Mouse (Mus musculus) neural tube, embryonic 11.5 days (tissue): ENCODE measurements around the gene Capn2. TPM values are rescaled to one million over a fixed set of nuclear protein-coding genes. Genes with fewer than 3 reads are reported as not detected.

Source experiments
- ATAC-seq: fragments of 200-750 bp; cut with Nextera tagmentation; 2 replicates; pipeline ENCODE4 v1.8.0; 2017; ENCODE audit warnings: moderate number of reproducible peaks, mild to moderate bottlenecking, moderate TSS enrichment, moderate library complexity; ENCODE audit not compliant: insufficient read depth, low FRiP score, low TSS enrichment
- DNase-seq: peaks from one replicate; pipeline ENCODE4 v3.0.0-alpha.2; 2015; ENCODE audit warnings: low spot score
- H3K27ac ChIP-seq: fragments of 300-500 bp; sonication (generic); 2 replicates; pipeline ENCODE4 v1.5.1; 2014; ENCODE audit warnings: low read depth, mild to moderate bottlenecking, low read length
- H3K27me3 ChIP-seq: fragments of 300-500 bp; sonication (generic); 2 replicates; pipeline ENCODE4 v1.6.1; 2014; ENCODE audit warnings: mild to moderate bottlenecking, low read length, mixed read lengths; ENCODE audit not compliant: control insufficient read depth, insufficient read depth
- H3K36me3 ChIP-seq: fragments of 300-500 bp; sonication (generic); 2 replicates; pipeline ENCODE4 v1.6.1; 2014; ENCODE audit warnings: mild to moderate bottlenecking, low read length, moderate library complexity, mixed read lengths; ENCODE audit not compliant: control insufficient read depth, insufficient read depth
- H3K4me1 ChIP-seq: fragments of 300-500 bp; sonication (generic); 2 replicates; pipeline ENCODE4 v1.6.1; 2014; ENCODE audit warnings: low read length, mixed read lengths; ENCODE audit not compliant: control insufficient read depth, insufficient read depth
- H3K4me2 ChIP-seq: fragments of 300-500 bp; sonication (generic); 2 replicates; pipeline ENCODE4 v1.6.1; 2014; ENCODE audit warnings: low read depth, mild to moderate bottlenecking, moderate library complexity
- H3K4me3 ChIP-seq: fragments of 300-500 bp; sonication (generic); 2 replicates; pipeline ENCODE4 v1.5.1; 2014; ENCODE audit warnings: low read depth, low read length
- H3K9ac ChIP-seq: fragments of 300-500 bp; sonication (generic); 2 replicates; pipeline ENCODE4 v1.6.1; 2014; ENCODE audit warnings: mild to moderate bottlenecking, low read length
- H3K9me3 ChIP-seq: fragments of 300-500 bp; sonication (generic); 2 replicates; pipeline ENCODE4 v1.6.1; 2016; ENCODE audit warnings: low read length; ENCODE audit not compliant: control insufficient read depth
- WGBS: fragments of 180-500 bp; shearing (Covaris S2); extraction: QIAGEN DNeasy Blood & Tissue Kit; methylation state at CpG from one replicate; pipeline ENCODE4 v1.1.7; 2014; 5-methylcytosine and 5-hydroxymethylcytosine counted together
- polyA plus RNA-seq: library from polyadenylated mRNA; unstranded; fragments of >200 nt; fragmentation: Nextera tagmentation; extraction: Ambion mirVana; gene quantifications from 2 replicates; pipeline ENCODE4 v1.2.1, GENCODE M21; 2014

The Capn2 gene
- polyA plus RNA-seq, 1 experiment from 2014 or later: 90.8 TPM

DNA sequence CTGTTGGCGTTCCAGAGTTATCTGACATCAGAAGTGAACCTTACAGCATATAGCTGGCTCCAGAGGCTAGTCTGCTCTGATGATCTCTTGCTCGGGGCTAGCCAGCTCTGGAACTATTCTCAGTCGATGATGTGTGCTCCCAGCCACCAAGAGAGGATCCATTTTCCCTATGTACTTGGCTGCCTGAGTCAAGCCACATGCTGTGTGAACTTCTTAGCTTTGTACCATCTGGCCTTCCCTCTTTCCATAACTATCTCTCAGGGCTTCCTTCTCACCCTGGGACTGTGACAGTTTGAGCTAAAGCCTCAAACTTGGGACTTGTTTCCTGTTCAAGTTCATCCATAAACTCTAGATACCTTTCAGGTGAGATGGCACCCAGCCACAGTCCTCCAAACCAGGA is 16.2 kb upstream of the Capn2 start:
- no peak overlapping the region for H3K27ac ChIP-seq
- WGBS: 79% methylated on average over 3 of the region's 3 CpGs

DNA sequence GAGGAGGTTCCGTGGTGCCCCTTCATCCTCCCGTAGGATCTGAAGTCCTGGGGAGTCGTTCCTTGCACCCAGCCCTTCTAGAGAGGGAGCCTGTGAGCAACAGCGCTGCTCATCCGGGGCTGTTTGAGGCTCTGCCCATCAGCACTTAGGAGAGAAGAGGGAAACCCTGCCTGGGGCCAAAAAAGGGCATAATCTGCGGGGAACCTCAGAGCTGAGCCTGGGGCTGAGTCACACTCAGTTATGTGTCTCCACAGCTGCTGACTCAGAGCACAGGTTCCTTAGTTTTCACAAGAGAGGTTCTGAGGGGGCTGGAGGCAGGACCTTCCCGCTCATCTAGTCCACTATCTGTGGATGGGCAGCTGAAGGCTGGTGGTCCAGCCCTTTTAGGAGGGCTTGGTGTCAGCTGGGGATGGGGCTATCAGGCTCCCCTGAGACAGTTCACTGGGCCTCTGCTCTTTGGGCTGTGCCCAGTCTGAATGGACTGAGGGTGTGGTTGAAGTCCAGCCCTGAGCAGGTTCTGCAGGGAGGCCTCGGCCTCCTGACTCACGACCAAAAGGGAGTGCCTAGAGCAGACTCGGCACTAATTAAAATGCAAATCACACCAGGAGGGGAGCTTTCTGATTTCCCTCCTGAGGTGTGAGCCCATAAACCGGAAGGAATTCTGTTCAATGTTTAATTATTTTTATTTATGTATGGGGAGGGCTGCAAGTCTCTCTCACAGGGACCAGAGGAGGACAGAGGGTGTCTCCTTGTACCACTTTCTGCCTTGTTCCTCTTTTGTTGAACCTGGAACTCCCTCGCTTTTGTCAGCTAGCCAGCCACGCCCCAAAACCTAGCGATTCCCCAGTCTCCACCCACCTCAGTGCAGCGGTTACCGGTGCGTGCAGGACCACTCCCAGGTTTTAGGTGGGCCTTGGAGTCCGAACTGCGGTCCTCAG is 10.8 kb upstream of the Capn2 start:
- H3K27me3 ChIP-seq: 0 out of 2 replicates have a peak, but pooled peaks cover 3% of the 10 kb centered on the region
- H3K9ac ChIP-seq: no peak overlapping the region
- ATAC-seq: no peak; the same call in 1 of the 2 replicates
- no peaks in the 10 kb centered on the region for H3K36me3 ChIP-seq
- peaks cover 4% of the 10 kb centered on the region; the same call in 1 of the 2 replicates for H3K4me1 ChIP-seq
- peak; percentile 28 for DNase-seq
- no peaks in the 10 kb centered on the region for H3K9me3 ChIP-seq
- no peak overlapping the region for H3K4me3 ChIP-seq
- no peak overlapping the region for H3K27ac ChIP-seq
- H3K4me2 ChIP-seq: peak overlapping the region; percentile 5; the same call in 1 of the 2 replicates
- WGBS: 6% methylated on average over 19 of the region's 19 CpGs

More for the DNA sequence above, 16.2 kb upstream of the Capn2 start:
- Histone ChIP-seq H3K4me1 (no peaks in the 10 kb centered on the region), H3K27me3 (no peaks in the 10 kb centered on the region), H3K9me3 (no peaks in the 10 kb centered on the region), H3K36me3 (no peaks in the 10 kb centered on the region), H3K4me2 (no peak overlapping the region), H3K9ac (no peak overlapping the region), H3K4me3 (no peak overlapping the region)
- DNase-seq (no peak), ATAC-seq (no peak)

DNA sequence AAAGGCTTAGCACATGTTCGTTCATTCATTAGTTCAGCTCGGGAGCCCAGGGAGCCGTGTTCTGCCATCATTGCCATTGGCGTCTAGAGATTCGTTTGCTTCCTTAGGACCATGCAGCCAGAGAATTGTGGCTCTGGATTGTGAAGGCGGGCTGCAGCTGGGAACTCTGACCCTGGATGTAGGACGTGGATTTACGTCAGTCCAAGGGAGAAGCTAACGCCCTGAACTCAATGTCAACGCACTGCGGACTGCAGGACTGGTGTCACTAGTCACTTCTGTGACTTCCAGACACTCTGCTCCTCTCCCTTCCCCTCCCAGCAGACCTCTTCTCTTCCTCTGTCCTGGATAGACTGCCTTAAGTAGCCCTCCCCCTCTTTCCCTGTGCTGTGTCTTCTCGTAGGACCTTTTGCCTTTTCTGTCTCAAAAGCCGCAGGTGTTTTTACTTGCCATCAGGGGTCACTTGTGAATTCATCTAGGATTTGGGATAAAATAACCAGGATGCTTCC is 9.9 kb upstream of the Capn2 start:
- Histone ChIP-seq H3K27me3 (0 out of 2 replicates have a peak, but pooled peaks cover 3% of the 10 kb centered on the region), H3K27ac (no peak overlapping the region), H3K4me1 (peaks cover 4% of the 10 kb centered on the region; the same call in 1 of the 2 replicates), H3K4me3 (no peak overlapping the region), H3K9me3 (no peaks in the 10 kb centered on the region), H3K9ac (no peak overlapping the region), H3K4me2 (no peak overlapping the region), H3K36me3 (no peaks in the 10 kb centered on the region)
- DNase-seq (no peak), ATAC-seq (no peak)
- WGBS: 44% methylated on average over 13 of the region's 13 CpGs

DNA sequence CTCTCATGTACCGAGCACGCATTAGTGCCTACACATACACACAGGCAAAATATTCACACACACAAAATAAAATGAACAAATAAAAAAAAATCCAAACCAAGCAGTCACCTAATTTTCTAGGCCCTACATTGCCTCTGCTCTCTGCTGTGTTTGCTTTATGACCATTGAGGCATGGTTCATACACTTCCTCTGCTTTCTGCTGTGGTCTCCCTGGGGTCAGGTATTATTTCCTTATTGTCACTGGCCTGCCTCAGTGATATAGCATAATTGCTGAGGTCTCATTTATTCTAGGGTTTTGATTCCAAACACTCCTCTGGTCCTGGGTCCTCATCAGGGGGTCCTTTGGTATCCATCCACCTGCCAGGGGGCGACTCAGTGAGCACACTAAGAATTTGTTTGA is 8.2 kb upstream of the Capn2 start:
- Histone ChIP-seq H3K9me3 (no peaks in the 10 kb centered on the region), H3K27me3 (0 out of 2 replicates have a peak, but pooled peaks cover 3% of the 10 kb centered on the region), H3K27ac (no peak overlapping the region), H3K36me3 (no peaks in the 10 kb centered on the region), H3K9ac (no peak overlapping the region), H3K4me2 (no peak overlapping the region), H3K4me1 (peaks cover 4% of the 10 kb centered on the region; the same call in 1 of the 2 replicates), H3K4me3 (no peak overlapping the region)
- DNase-seq: no peak
- whole genome bisulfite sequencing: 91% methylated on average over 3 of the region's 3 CpGs
- ATAC-seq: no peak

DNA sequence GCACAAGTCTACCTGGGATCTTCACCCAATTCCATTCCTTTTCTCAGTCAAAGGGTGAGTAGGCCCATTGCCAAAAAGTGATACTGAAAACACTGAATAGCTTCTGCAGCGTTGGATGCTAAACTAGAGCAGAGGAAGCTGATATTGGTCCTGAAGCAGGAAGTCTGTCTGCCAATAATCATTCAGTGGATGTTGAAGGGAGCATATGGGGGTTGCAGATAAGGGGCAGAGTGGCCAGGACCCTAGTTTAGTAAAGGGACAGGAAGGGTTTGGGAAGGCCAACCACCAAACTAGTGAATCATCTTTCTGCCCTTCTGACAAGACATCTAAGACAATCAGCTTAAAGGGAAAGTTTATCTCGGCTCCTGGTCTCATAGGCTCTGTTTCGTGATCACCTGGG is 6.3 kb upstream of the Capn2 start:
- Histone ChIP-seq H3K9ac (no peak overlapping the region), H3K4me2 (no peak overlapping the region), H3K4me3 (no peak overlapping the region), H3K36me3 (no peaks in the 10 kb centered on the region), H3K4me1 (peaks cover 4% of the 10 kb centered on the region; the same call in 1 of the 2 replicates), H3K9me3 (no peaks in the 10 kb centered on the region), H3K27ac (no peak overlapping the region), H3K27me3 (0 out of 2 replicates have a peak, but pooled peaks cover 3% of the 10 kb centered on the region)
- 78% methylated on average over 3 of the region's 3 CpGs for WGBS
- DNase-seq: no peak
- no peak for ATAC-seq

DNA sequence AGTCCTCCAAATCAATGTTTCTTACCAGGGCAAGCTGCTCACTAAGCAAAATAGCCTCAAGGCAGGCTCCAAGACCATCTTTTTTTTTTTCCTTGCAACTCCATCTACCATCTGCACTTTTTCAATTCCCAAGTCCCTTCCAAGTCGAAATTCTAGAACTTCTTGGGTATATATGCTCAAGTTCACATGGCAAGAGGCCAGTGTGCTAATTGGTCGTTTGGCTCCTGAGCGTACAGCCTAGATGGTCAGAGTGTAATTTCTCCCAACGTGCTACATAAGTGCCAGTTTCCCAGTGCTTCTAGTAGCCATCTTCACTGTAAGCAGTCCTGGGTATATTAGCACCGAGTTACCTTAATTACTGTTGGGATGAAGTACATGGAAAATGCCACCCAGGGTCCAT is 5.6 kb upstream of the Capn2 start:
- Histone ChIP-seq H3K4me1 (peaks cover under 1% of the 10 kb centered on the region; the same call in 1 of the 2 replicates), H3K36me3 (no peaks in the 10 kb centered on the region), H3K4me2 (no peak overlapping the region), H3K27me3 (0 out of 2 replicates have a peak, but pooled peaks cover 3% of the 10 kb centered on the region), H3K9me3 (no peaks in the 10 kb centered on the region), H3K4me3 (no peak overlapping the region), H3K9ac (no peak overlapping the region), H3K27ac (no peak overlapping the region)
- no peak for ATAC-seq
- WGBS: 84% methylated on average over 5 of the region's 5 CpGs
- no peak for DNase-seq

DNA sequence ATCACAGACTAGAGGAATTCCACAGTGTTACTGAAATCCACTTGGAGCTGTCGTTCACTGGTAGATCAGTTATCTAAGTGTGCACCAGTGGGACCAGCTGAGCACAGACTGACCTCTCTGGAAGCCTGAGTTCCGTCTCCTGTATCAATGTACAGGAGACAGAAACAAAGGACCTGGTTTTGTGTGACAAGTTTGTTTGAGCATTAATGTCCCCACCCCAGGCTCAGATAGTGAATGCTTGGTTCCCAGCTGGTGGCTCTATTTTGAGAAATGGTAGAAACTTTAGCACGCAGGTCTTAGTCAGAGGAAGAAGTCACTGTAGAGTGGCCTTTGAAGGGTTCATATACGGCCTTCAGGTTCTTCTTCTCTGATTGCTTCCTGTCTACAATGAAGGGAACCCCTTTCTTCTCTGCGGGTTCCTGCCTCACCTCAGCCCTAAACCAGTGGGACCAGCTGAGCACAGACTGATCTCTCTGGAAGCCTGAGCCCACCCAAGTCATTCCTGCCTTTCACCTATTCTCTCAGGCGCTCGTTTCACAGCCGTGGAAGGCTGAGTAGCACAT is 3.6 kb upstream of the Capn2 start:
- no peak overlapping the region for H3K9ac ChIP-seq
- H3K27ac ChIP-seq: no peak overlapping the region
- ATAC-seq (no peak), DNase-seq (no peak)
- H3K4me2 ChIP-seq: no peak overlapping the region
- no peaks in the 10 kb centered on the region for H3K9me3 ChIP-seq
- H3K4me1 ChIP-seq: peaks cover 6% of the 10 kb centered on the region
- WGBS: 70% methylated on average over 8 of the region's 8 CpGs
- H3K36me3 ChIP-seq: no peaks in the 10 kb centered on the region
- H3K27me3 ChIP-seq: no peaks in the 10 kb centered on the region
- no peak overlapping the region for H3K4me3 ChIP-seq

DNA sequence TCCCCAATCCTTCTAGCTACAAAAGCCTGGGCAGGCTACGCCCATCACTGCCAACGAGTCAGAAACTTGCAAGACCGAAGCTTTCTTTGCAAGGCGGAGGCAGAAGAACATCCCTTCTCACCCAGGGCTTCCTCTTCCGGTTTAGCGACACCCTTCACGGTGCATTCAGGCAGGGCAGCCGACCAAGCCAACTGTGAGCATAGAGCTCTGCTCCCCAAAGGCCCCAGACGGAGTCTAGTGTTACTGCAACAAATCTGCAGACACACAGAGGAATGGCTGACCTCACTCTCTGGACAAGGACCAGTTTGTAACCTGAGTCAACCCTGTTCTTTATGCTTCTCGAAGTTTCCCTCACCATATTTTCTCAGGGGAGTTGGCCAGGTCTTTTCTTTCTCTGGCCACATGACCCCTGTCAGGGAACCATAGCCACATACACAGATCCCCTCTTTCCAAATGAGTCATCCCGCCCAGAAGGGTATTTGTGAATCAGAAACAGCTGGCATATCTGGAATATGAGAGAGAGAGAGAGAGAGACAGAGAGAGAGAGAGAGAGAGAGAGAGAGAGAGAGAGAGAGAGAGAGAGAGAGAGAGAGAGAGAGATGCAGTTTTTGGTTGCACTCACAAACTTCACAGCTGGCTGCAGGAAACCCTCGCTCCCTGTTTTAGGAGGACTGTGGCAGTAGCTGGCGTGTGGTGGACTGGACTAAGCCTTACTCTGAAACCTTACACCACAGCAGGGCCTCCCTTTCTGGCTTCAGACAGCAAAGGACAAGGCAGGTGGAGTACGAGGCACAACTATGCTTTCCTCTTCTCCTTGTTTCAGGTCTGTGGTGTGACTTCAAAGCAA is 2.9 kb upstream of the Capn2 start:
- Histone ChIP-seq H3K9me3 (no peaks in the 10 kb centered on the region), H3K9ac (no peak overlapping the region; the same call in 1 of the 2 replicates), H3K4me1 (peaks cover 8% of the 10 kb centered on the region), H3K4me2 (no peak overlapping the region), H3K4me3 (no peak overlapping the region), H3K27ac (no peak overlapping the region), H3K27me3 (no peaks in the 10 kb centered on the region), H3K36me3 (no peaks in the 10 kb centered on the region)
- WGBS: 25% methylated on average over 14 of the region's 14 CpGs
- DNase-seq (peak; percentile 45), ATAC-seq (no peak)
